Mouse (Mus musculus): ENCODE measurements at regions not wholly inside any gene's neighbourhood (a gene's known extent, or its start where the extent isn't known, plus 50 kb on each side); places are given as distances from the start of the nearest gene placed in this dataset.

DNA sequence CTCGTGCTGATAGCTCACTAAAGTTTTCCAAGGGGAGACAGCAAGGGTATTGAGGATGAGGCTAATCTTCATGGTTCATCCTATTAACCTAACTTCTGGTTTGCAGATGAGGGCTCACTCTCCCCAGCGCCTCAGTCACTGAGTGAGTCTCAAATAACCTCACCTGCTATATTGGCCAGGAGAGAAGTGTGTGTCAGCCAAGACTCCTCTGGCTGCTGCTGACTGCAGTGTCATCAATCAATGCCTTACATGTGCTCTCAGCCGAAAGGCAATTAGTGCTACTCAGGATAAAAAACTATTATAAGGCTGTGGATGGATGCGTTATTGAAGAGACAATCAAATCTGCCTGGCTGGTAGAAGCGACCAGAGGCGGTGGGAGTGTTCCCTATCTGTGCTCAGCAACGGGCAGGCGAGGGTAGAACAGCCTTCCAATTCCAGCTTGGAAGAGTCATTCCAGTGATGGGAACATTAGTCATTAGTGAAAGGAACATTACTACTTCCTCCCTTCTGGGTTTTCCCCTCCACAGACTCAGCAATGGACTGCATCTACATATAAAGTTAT lies 96.4 kb downstream of the Grpr start:
- ChIA-PET CTCF (interaction anchor here in 2 of 4 experiments (0.7 kb wide), 2 partner anchors 202 to 215 kb away, joined by 3 read pairs; no protein-coding TSS in a partner anchor), POLR2A (interaction anchor here in 2 of 4 experiments (0.7 kb wide), 2 partner anchors 245 to 715 kb away, joined by 3 read pairs; no protein-coding TSS in a partner anchor)

DNA sequence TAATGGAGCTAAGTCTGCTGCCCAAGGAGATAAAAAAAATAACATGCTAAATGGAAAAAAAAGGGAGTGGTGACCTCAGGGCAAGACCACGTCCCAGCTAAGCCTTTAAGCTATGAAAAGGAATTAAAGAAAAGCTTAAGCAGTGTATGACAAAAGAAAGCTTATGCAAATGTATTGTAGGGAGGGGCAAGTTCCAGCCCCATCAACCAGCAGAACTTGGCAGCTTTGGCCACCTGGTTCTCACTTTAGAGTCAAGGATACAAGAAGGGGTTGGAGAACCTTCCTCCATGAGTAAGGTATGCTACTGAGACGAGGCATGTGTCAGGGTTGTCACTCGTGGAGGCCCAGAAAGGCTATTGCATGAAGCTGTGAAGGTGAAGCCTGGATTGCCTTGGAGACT lies 143.9 kb downstream of the Grpr start:
- ChIA-PET POLR2A (interaction anchor here in 2 of 4 experiments (0.6 to 0.7 kb wide), 3 partner anchors 474 to 1570 kb away, joined by 3 to 6 read pairs (median 3); no protein-coding TSS in a partner anchor), CTCF (interaction anchor here in 1 of 4 experiments (0.6 kb wide), 1 partner anchor 49 kb away, joined by 5 read pairs; no protein-coding TSS in a partner anchor)

DNA sequence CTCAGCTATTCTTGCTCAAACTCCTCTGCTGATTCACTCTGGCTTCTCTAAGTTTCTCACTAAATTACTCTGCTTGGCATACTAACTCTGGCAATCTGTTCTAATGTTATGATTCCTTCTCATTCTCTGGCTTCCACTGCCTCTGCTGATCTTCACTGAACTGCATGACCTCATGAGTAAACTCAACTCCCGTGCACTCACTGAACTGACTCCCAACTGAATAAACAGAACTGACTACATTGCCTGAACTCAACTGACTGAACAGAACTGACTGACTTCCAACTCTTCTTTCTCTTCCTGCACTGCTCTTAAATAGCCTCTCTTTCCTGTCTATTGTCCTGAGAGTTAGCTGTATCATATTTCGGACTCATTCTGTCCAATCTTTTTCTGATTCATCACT lies 163.1 kb downstream of the Grpr start:
- POLR2A ChIA-PET: no interaction called here
- CTCF ChIA-PET: no interaction called here
